8 mouse cellular contexts compared by ENCODE assay signal in the genomic region with DNA sequence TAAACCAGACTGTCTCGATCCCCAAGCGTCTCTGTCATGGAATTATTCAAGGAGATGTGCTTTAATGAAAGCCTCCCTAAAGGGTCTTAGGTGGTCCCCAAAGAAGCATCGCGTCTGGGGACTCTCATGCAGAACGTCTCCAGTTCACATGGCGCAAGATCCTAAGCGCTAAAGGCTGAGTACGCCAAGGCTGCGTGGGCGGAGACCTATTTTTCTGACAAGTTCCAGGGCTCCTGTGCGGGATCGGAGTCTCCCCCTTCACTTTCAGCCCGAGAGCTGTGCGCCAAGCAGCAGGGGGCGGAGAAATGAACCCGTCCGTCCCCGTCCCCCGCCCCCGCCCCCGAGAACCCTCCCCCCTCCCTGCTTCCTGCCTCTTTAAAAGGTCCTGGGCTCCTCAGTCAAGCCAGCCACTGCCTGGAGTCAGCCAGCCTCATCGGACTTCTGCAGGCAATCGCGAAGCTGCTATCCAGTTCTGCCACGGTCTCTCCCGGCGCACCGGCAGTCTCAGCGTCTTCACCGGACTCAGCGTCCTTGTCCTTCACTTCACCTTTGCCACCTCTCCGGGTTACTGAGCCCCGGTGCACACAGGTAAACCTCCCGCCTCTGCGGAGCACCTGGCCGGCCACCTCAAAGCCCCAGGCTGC. TPM values are rescaled to one million over a fixed set of nuclear protein-coding genes. Genes with fewer than 3 reads are reported as not detected.
DNase-seq lines count a peak whose midpoint lies in the region; ATAC-seq lines count a peak whose summit lies in the region.

A gene (plus strand): TSS at position 389 of the 644 bp plus-strand sequence.

- peak; percentile 83 for DNase-seq in R1 (ENCODE audit: low read depth, low spot score)
- DNase-seq in cerebellum, postnatal 10 days: peak; percentile 52 to 69
- DNase-seq in frontal cortex, postnatal 25 days (ENCODE audit: low spot score in 2 of 2): peak; percentile 27 to 38
- peak; percentile 22 to 29 for DNase-seq in layer of hippocampus, postnatal 36 days
- DNase-seq in lung, postnatal 14 days: peak; percentile 82
- peak; percentile 80 for DNase-seq in ovary, postnatal 36 days (ENCODE audit: low spot score)
- peak; percentile 84 for DNase-seq in urinary bladder, postnatal 14 days (ENCODE audit: low spot score)

- H3K4me1 ChIP-seq in hindbrain, embryonic 13.5 days (replicated peaks): peaks cover 36% of the 10 kb centered on the region

- peak within 1 kb of the TSS; percentile 71 for H3K9ac ChIP-seq in hindbrain, embryonic 13.5 days

- peak within 1 kb of the TSS; percentile 50 for H3K4me3 ChIP-seq in hindbrain, embryonic 13.5 days

- H3K27ac ChIP-seq in hindbrain, embryonic 13.5 days: no peak within 1 kb of the TSS

- peak; percentile 75 for ATAC-seq in hindbrain, embryonic 13.5 days (ENCODE audit: low FRiP score)

- H3K36me3 ChIP-seq in hindbrain, embryonic 13.5 days: no peaks in the 10 kb centered on the region

- H3K9me3 ChIP-seq in hindbrain, embryonic 13.5 days: no peaks in the 10 kb centered on the region

- peaks cover 29% of the 10 kb centered on the region for H3K27me3 ChIP-seq in hindbrain, embryonic 13.5 days

- H3K4me2 ChIP-seq in hindbrain, embryonic 13.5 days: peak within 1 kb of the TSS; percentile 85

- under 1% methylated on average over 36 of the region's 36 CpGs for WGBS in hindbrain, embryonic 13.5 days

RNA-seq across cellular contexts. Expression of the gene that starts here (rescaled TPM):
- 8.1 and 11.3 TPM in 2 replicates for polyA plus RNA-seq in hindbrain, embryonic 13.5 days (2015; fragmentation: Nextera tagmentation; extraction: Ambion mirVana)
- total RNA-seq in layer of hippocampus, postnatal 36 days (2021): 1 to 10 TPM; 1.9 to 2.7 TPM

Comparison
In these comparisons a context has a peak if more than half of its experiments do, and no peak if none do; other contexts are left out.
1. DNase-seq: peak in every context shown above with its lines; median percentile 84 in urinary bladder, postnatal 14 days; 83 in R1; 82 in lung, postnatal 14 days; 80 in ovary, postnatal 36 days; 60 in cerebellum, postnatal 10 days; 32 in frontal cortex, postnatal 25 days; 26 in layer of hippocampus, postnatal 36 days.